Mouse (Mus musculus) midbrain, embryonic 13.5 days (tissue): Measurements from ENCODE around the gene Dnm1l. TPM values are rescaled to one million over a fixed set of nuclear protein-coding genes. Genes with fewer than 3 reads are reported as not detected.

ENCODE experiments used
- ATAC-seq: fragments of 200-750 bp; cut with Nextera tagmentation; 2 replicates; pipeline ENCODE4 v1.8.0; 2017; ENCODE audit warnings: mild to moderate bottlenecking, moderate TSS enrichment, moderate library complexity
- H3K27ac ChIP-seq: fragments of 300-500 bp; sonication (generic); 2 replicates; pipeline ENCODE4 v1.5.1; 2015; ENCODE audit warnings: inconsistent platforms, mild to moderate bottlenecking, moderate library complexity
- H3K27me3 ChIP-seq: fragments of 300-500 bp; sonication (generic); 2 replicates; pipeline ENCODE4 v1.6.1; 2015; ENCODE audit warnings: mild to moderate bottlenecking, inconsistent platforms
- H3K36me3 ChIP-seq: fragments of 300-500 bp; sonication (generic); 2 replicates; pipeline ENCODE4 v1.6.1; 2015; ENCODE audit warnings: mild to moderate bottlenecking, inconsistent platforms
- H3K4me1 ChIP-seq: fragments of 300-500 bp; sonication (generic); replicated peaks from 2 replicates; pipeline ENCODE4 v1.6.1; 2015; ENCODE audit warnings: inconsistent platforms
- H3K4me2 ChIP-seq: fragments of 300-500 bp; sonication (generic); replicated peaks from 2 replicates; pipeline ENCODE4 v1.6.1; 2015; ENCODE audit warnings: moderate library complexity, mild to moderate bottlenecking, inconsistent platforms
- H3K4me3 ChIP-seq: fragments of 300-500 bp; sonication (generic); replicated peaks from 2 replicates; pipeline ENCODE4 v1.5.1; 2015; ENCODE audit warnings: mild to moderate bottlenecking, inconsistent platforms
- H3K9ac ChIP-seq: fragments of 300-500 bp; sonication (generic); replicated peaks from 2 replicates; pipeline ENCODE4 v1.6.1; 2015; ENCODE audit warnings: mild to moderate bottlenecking, inconsistent platforms
- H3K9me3 ChIP-seq: fragments of 300-500 bp; sonication (generic); 2 replicates; pipeline ENCODE4 v1.6.1; 2016; ENCODE audit warnings: mild to moderate bottlenecking, inconsistent platforms
- WGBS: fragments of 180-500 bp; shearing (Covaris S2); methylation state at CpG from one replicate; pipeline ENCODE4 v1.1.7; 2015; 5-methylcytosine and 5-hydroxymethylcytosine counted together
- polyA plus RNA-seq: library from polyadenylated mRNA; unstranded; fragments of >200 nt; fragmentation: Nextera tagmentation; extraction: Ambion mirVana; gene quantifications from 2 replicates; pipeline ENCODE4 v1.2.1, GENCODE M21; 2015

Gene Dnm1l
- polyA plus RNA-seq, 1 experiment from 2014 or later = 86.7 TPM

GRCm38 (mm10) chr16:16272978-16273377 lies 85.8 kb downstream of the Dnm1l start:
- Histone ChIP-seq H3K4me1 (peaks cover 8% of the 10 kb centered on the region), H3K9ac (no peak overlapping the region), H3K4me3 (no peak overlapping the region), H3K27ac (no peak overlapping the region), H3K36me3 (no peaks in the 10 kb centered on the region), H3K9me3 (no peaks in the 10 kb centered on the region), H3K4me2 (no peak overlapping the region), H3K27me3 (no peaks in the 10 kb centered on the region)
- 29% methylated on average over 3 of the region's 3 CpGs for WGBS
- ATAC-seq = 0 out of 2 replicates have a peak, but pooled peaks have one; percentile 20

- no peak for ATAC-seq
- Histone ChIP-seq H3K4me1 (no peaks in the 10 kb centered on the region), H3K4me2 (no peak overlapping the region), H3K36me3 (no peaks in the 10 kb centered on the region), H3K4me3 (no peak overlapping the region), H3K27me3 (no peaks in the 10 kb centered on the region), H3K9me3 (no peaks in the 10 kb centered on the region), H3K27ac (no peak overlapping the region), H3K9ac (no peak overlapping the region)
- WGBS = 94% methylated on average over 3 of the region's 3 CpGs
Observed at GRCm38 (mm10) chr16:16262436-16262835, 96.3 kb downstream of the Dnm1l start.

Other genes starting within 250 kb of the Dnm1l start
- gene Pkp2, start 145.6 kb downstream of the Dnm1l start, polyA plus RNA-seq = 1.00 and 1.1 TPM in 2 replicates
- 26.5 and 26.8 TPM in 2 replicates for gene Yars2, start 56.0 kb downstream of the Dnm1l start, polyA plus RNA-seq
- gene Fgd4, start 241.6 kb upstream of the Dnm1l start, polyA plus RNA-seq = 26.2 and 26.8 TPM in 2 replicates